Mouse (Mus musculus) liver, postnatal 0 days (tissue): Measurements from ENCODE around the gene Cars2.

Experiments
- CTCF ChIP-seq: sonication (generic); IDR thresholded peaks from 2 replicates; pipeline ENCODE4 v1.5.1; 2016; ENCODE audit warnings: antibody characterized with exemption, low read depth
- EP300 ChIP-seq: IDR thresholded peaks from 2 replicates; pipeline ENCODE4 v1.6.1; 2016; ENCODE audit warnings: antibody characterized with exemption, low read depth, mild to moderate bottlenecking

- no peak for TF ChIP-seq EP300
- no peak for TF ChIP-seq CTCF
These were observed 27.3 kb downstream of the Cars2 start for GRCm38 (mm10) chr8:11523331-11523730.
